Comparison of ENCODE assay signal across 1 mouse cellular context in the genomic region with DNA sequence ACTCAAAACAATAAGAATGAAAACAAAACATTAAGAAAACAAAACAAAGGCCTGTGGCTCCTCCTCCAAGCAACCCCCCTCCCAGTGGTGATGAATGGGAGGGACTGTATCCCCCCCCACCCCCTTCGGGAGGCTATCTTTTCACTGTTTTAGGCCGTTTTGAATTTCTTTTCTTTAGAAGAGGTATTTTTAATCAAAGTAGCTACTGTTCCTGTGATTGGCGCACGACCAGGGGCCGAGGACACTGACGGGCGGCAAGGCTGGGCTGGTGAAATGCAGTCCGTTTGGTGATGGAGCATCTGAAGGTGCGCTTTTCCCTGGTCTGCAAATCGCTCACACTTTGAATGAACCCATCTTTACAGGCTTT.
TF ChIP-seq lines count a peak whose summit lies in the region.

Lancl2 (plus strand) TSS at position 165 of the 367 bp plus-strand sequence.

TF ChIP-seq in MEL, 35 proteins besides CTCF, POLR2A, EP300 and RAD21 (continued from another document):
- TF ChIP-seq E2F4 (IDR thresholded peaks at IDR 0.05; ENCODE audit: borderline replicate concordance, low read depth, low read length) = no peak
